10 mouse cellular contexts compared by ENCODE assay signal in the genomic region with DNA sequence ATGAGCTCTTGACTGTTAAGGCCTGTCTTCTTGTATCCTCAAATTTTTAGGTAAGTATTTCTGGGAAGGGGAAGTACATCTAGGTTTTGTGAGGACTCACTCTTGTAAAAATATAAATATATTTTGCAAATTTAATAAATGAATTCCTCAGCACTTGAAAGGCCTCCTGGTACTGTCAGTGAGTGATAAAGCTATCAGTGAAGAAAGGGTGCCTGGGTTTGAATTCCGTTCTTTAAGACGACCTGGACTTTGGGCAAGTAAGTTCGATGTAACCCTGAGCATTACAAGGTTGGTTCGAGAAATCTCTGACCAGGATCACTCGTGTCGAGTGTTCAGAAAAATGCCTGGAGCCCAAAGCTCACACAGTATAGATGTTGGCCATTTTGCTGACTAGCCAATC. TPM values are rescaled to one million over a fixed set of nuclear protein-coding genes. Genes with fewer than 3 reads are reported as not detected.
DNase-seq lines count a peak whose midpoint lies in the region; ATAC-seq and TF ChIP-seq lines count a peak whose summit lies in the region.
"Had no signal": no experiment of that assay in that cellular context is flagged by ENCODE, and none has a peak within 500 bp of the region (broad histone marks: within the 10 kb centered on the region; RNA-seq: fewer than 3 reads in every experiment).

No protein-coding gene starts in this region.

- H3K27me3 ChIP-seq in heart, embryonic 10.5 days (ENCODE audit: insufficient read depth, poor library complexity, severe bottlenecking) = no peaks in the 10 kb centered on the region
- no peaks in the 10 kb centered on the region for H3K27me3 ChIP-seq in liver, embryonic 11.5 days (replicated peaks; ENCODE audit: control insufficient read depth, insufficient read depth, low read length)
- H3K27me3 ChIP-seq in liver, postnatal 0 days (ENCODE audit: insufficient read depth, low read length) = no peaks in the 10 kb centered on the region
- no peaks in the 10 kb centered on the region for H3K27me3 ChIP-seq in embryonic facial prominence, embryonic 14.5 days (replicated peaks; ENCODE audit: control insufficient read depth, insufficient read depth, low read length)
- no peaks in the 10 kb centered on the region for H3K27me3 ChIP-seq in myocyte (ENCODE audit: control insufficient read depth, insufficient read depth, insufficient read length)

- H3K4me3 ChIP-seq in heart, embryonic 10.5 days = no peak overlapping the region
- H3K4me3 ChIP-seq in liver, embryonic 11.5 days (ENCODE audit: low read depth, low read length) = no peak overlapping the region
- H3K4me3 ChIP-seq in liver, postnatal 0 days (ENCODE audit: low read depth, low read length) = no peak overlapping the region
- H3K4me3 ChIP-seq in embryonic facial prominence, embryonic 14.5 days (ENCODE audit: low read depth, low read length) = no peak overlapping the region
- no peak overlapping the region for H3K4me3 ChIP-seq in myocyte

- intact Hi-C loops in heart, postnatal 36 days (cut with DNase I) = no loop called here

- no peak overlapping the region for H3ac ChIP-seq in myocyte (ENCODE audit: control insufficient read depth, insufficient read length)

- TF ChIP-seq POLR2A in myocyte (IDR thresholded peaks at IDR 0.05; ENCODE audit: insufficient read length, low read depth) = no peak

- H3K36me3 ChIP-seq in heart, embryonic 10.5 days = peaks cover 22% of the 10 kb centered on the region; the same call in 1 of the 2 replicates
- H3K36me3 ChIP-seq in liver, embryonic 11.5 days (ENCODE audit: control insufficient read depth, insufficient read depth, low read length) = no peaks in the 10 kb centered on the region
- H3K36me3 ChIP-seq in liver, postnatal 0 days (replicated peaks; ENCODE audit: insufficient read depth, low read length) = 0 out of 2 replicates have a peak, but pooled peaks cover 4% of the 10 kb centered on the region
- 0 out of 2 replicates have a peak, but pooled peaks cover 4% of the 10 kb centered on the region for H3K36me3 ChIP-seq in embryonic facial prominence, embryonic 14.5 days (ENCODE audit: control insufficient read depth, insufficient read depth, low read length)
- peaks cover 23% of the 10 kb centered on the region for H3K36me3 ChIP-seq in myocyte (ENCODE audit: control insufficient read depth, insufficient read depth)

- ATAC-seq in liver, embryonic 11.5 days (replicated peaks; ENCODE audit: low FRiP score) = no peak; the same call in 1 of the 2 replicates
- no peak for ATAC-seq in liver, postnatal 0 days
- ATAC-seq in embryonic facial prominence, embryonic 14.5 days (ENCODE audit: low read depth) = no peak
- no peak for ATAC-seq in granulocyte monocyte progenitor cell, adult 5-6 weeks (replicated peaks; ENCODE audit: poor library complexity, severe bottlenecking)

- TF ChIP-seq EP300 in liver, postnatal 0 days (IDR thresholded peaks at IDR 0.05; ENCODE audit: low read depth) = no peak

- DNase-seq in heart, embryonic 10.5 days (ENCODE audit: low spot score) = no peak
- DNase-seq in heart, postnatal 36 days = no peak
- DNase-seq in liver, embryonic 11.5 days (ENCODE audit: low spot score) = no peak
- no peak for DNase-seq in liver, postnatal 0 days
- DNase-seq in embryonic facial prominence, embryonic 14.5 days (ENCODE audit: low spot score) = no peak
- no peak for DNase-seq in spleen, postnatal 36 days (ENCODE audit: low spot score in 2 of 2)
- DNase-seq: cerebellum, postnatal 36 days; thymus, adult 2 months had no signal

- peaks cover 85% of the 10 kb centered on the region for H3K4me1 ChIP-seq in heart, embryonic 10.5 days
- H3K4me1 ChIP-seq in liver, embryonic 11.5 days (replicated peaks; ENCODE audit: control insufficient read depth, insufficient read depth, low read length) = peaks cover 39% of the 10 kb centered on the region
- H3K4me1 ChIP-seq in liver, postnatal 0 days (ENCODE audit: insufficient read depth) = peaks cover 46% of the 10 kb centered on the region
- peaks cover 75% of the 10 kb centered on the region for H3K4me1 ChIP-seq in embryonic facial prominence, embryonic 14.5 days (ENCODE audit: control insufficient read depth, insufficient read depth, low read length)

- peaks cover 99% of the 10 kb centered on the region for H3K79me2 ChIP-seq in myocyte (ENCODE audit: control insufficient read depth, insufficient read depth)

- no peaks in the 10 kb centered on the region for H3K9me3 ChIP-seq in heart, embryonic 10.5 days
- H3K9me3 ChIP-seq in liver, embryonic 11.5 days (ENCODE audit: control insufficient read depth, low read length) = no peaks in the 10 kb centered on the region
- H3K9me3 ChIP-seq in liver, postnatal 0 days (ENCODE audit: low read length) = no peaks in the 10 kb centered on the region
- H3K9me3 ChIP-seq in embryonic facial prominence, embryonic 14.5 days (ENCODE audit: control insufficient read depth, low read length) = no peaks in the 10 kb centered on the region

- 70% methylated on average over 6 of the region's 6 CpGs for WGBS in heart, embryonic 10.5 days
- WGBS in liver, embryonic 11.5 days = 55% methylated on average over 6 of the region's 6 CpGs
- WGBS in liver, postnatal 0 days (ENCODE audit: insufficient replicate concordance) = 60% methylated on average over 6 of the region's 6 CpGs
- 44% methylated on average over 6 of the region's 6 CpGs for WGBS in embryonic facial prominence, embryonic 14.5 days

- H3K27ac ChIP-seq in heart, embryonic 10.5 days = peak overlapping the region; percentile 76
- 0 out of 2 replicates have a peak overlapping the region, but pooled peaks have one; percentile 39 for H3K27ac ChIP-seq in liver, embryonic 11.5 days (ENCODE audit: low read depth, low read length)
- H3K27ac ChIP-seq in liver, postnatal 0 days (ENCODE audit: low read depth) = no peak overlapping the region
- H3K27ac ChIP-seq in embryonic facial prominence, embryonic 14.5 days (replicated peaks; ENCODE audit: low read depth, low read length) = peak overlapping the region; percentile 90

- no peak overlapping the region for H3K9ac ChIP-seq in liver, embryonic 11.5 days (ENCODE audit: low read depth, low read length)
- no peak overlapping the region for H3K9ac ChIP-seq in liver, postnatal 0 days (replicated peaks)
- H3K9ac ChIP-seq in embryonic facial prominence, embryonic 14.5 days (ENCODE audit: low read depth, low read length) = peak overlapping the region; percentile 50; the same call in 1 of the 2 replicates

- no peak overlapping the region for H3K4me2 ChIP-seq in liver, embryonic 11.5 days
- H3K4me2 ChIP-seq in liver, postnatal 0 days (ENCODE audit: low read depth, low read length) = no peak overlapping the region
- peak overlapping the region; percentile 48 for H3K4me2 ChIP-seq in embryonic facial prominence, embryonic 14.5 days (ENCODE audit: low read depth, low read length)
- H3K4me2 ChIP-seq in myocyte (ENCODE audit: low read depth) = peak overlapping the region; percentile 37

- TF ChIP-seq CTCF in liver, postnatal 0 days (IDR thresholded peaks at IDR 0.05; ENCODE audit: low read depth) = no peak

TF ChIP-seq in myocyte, 11 proteins besides CTCF, POLR2A, EP300 and RAD21:
- TF ChIP-seq SRF (IDR thresholded peaks at IDR 0.05; ENCODE audit: control insufficient read depth, insufficient read length, low read depth) = no peak
- no peak for TF ChIP-seq CEBPB (IDR thresholded peaks at IDR 0.05; ENCODE audit: insufficient read depth, poor library complexity, severe bottlenecking)
- no peak for TF ChIP-seq USF1 (IDR thresholded peaks at IDR 0.05; ENCODE audit: low read depth)
- TF ChIP-seq TCF12 (IDR thresholded peaks at IDR 0.05; ENCODE audit: insufficient read depth, poor library complexity, severe bottlenecking) = no peak
- TF ChIP-seq E2F4 (IDR thresholded peaks at IDR 0.05; ENCODE audit: insufficient read depth) = no peak
- no peak for TF ChIP-seq MYOG (IDR thresholded peaks at IDR 0.05; ENCODE audit: control insufficient read depth in 1 of 3, insufficient read depth in 1 of 3, insufficient read length in 2 of 3, low read depth in 2 of 3)
- no peak for TF ChIP-seq MYOD1 (IDR thresholded peaks at IDR 0.05; ENCODE audit: control insufficient read depth in 1 of 3, insufficient read length in 2 of 3, low read depth in 2 of 3)
TF ChIP-seq in myocyte: peak in this region for 0.

RNA-seq across cellular contexts. Expression of a gene that starts 7.1 kb away (rescaled TPM):
- 493 and 655 TPM in 2 replicates for polyA plus RNA-seq in heart, embryonic 10.5 days (2016; fragmentation: Nextera tagmentation; extraction: Ambion mirVana)
- total RNA-seq in heart, postnatal 36 days (2021) = 10 to 100 TPM; 42.1 to 43.8 TPM
- polyA plus RNA-seq in liver, embryonic 11.5 days (2014; fragmentation: Nextera tagmentation; extraction: Ambion mirVana) = 294 and 295 TPM in 2 replicates
- polyA plus RNA-seq in liver, postnatal 0 days (2015; fragmentation: Nextera tagmentation; extraction: Ambion mirVana) = 128 and 143 TPM in 2 replicates
- polyA plus RNA-seq in embryonic facial prominence, embryonic 14.5 days (2014; fragmentation: Nextera tagmentation; extraction: Ambion mirVana) = 870 and 944 TPM in 2 replicates
- polyA plus RNA-seq in myocyte (2012; fragmentation: generic; extraction: Trizol) = 589 TPM
- total RNA-seq in granulocyte monocyte progenitor cell, adult 5-6 weeks (2014; fragmentation: Nextera tagmentation) = 34.5 and 37.7 TPM in 2 replicates
- total RNA-seq in granulocyte monocyte progenitor cell, adult 5-6 weeks (2017) = 24.6 and 28.0 TPM in 2 replicates

Comparison
In these comparisons a context has a peak if more than half of its experiments do, and no peak if none do; other contexts are left out.
1. H3K4me2 ChIP-seq: peak in embryonic facial prominence, embryonic 14.5 days (single experiment) and myocyte (single experiment); none in liver, embryonic 11.5 days (single experiment) and liver, postnatal 0 days (single experiment).